Mouse (Mus musculus): ENCODE data around the gene Lemd2. TPM values are rescaled to one million over a fixed set of nuclear protein-coding genes. Genes with fewer than 3 reads are reported as not detected.

The Lemd2 gene
- polyA plus RNA-seq, 1 experiment from 2014 or later: 22.3 TPM

DNA sequence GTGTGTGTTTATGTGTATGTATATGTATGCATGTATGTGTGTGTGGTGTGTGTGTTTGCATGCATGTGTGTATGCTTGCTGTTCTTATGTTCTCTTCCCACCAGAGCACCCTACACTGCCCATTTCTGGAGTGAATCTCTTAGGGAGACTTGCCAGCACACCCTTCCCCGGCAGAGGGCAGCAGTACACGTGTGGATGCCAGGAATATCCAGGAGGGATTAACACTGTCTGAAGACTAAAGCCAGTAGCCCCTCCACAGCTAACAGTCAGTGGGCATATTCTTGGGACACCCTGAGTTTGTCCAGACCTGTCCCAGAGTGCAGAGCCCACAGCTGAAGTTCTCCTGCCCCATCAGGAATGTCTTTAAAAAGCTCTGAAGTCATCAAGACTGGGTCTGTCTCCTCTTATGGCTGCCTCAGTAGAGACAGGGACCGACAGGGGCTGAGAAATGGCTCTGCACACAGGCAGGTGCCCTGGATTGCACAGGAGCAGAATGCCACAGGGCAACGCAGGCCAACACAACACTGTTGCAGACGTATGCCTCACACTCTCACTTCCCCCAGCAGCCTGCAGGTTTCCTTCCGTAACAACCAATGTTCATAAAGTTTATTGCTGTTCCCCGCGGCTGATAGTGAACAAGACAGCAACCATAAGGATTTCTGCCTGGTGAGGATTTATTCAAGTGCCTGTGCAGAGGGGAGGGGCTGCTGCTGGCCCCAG, 39.1 kb downstream of the Lemd2 start:
- WGBS: 71% methylated on average over 8 of the region's 8 CpGs
- Histone ChIP-seq H3K27ac (replicated peaks) (no peak overlapping the region), H3K9ac (replicated peaks) (no peak overlapping the region), H3K4me2 (replicated peaks) (no peak overlapping the region), H3K9me3 (no peaks in the 10 kb centered on the region), H3K4me1 (no peaks in the 10 kb centered on the region), H3K4me3 (no peak overlapping the region), H3K36me3 (no peaks in the 10 kb centered on the region), H3K27me3 (no peaks in the 10 kb centered on the region)
- ATAC-seq (replicated peaks): no peak

DNA sequence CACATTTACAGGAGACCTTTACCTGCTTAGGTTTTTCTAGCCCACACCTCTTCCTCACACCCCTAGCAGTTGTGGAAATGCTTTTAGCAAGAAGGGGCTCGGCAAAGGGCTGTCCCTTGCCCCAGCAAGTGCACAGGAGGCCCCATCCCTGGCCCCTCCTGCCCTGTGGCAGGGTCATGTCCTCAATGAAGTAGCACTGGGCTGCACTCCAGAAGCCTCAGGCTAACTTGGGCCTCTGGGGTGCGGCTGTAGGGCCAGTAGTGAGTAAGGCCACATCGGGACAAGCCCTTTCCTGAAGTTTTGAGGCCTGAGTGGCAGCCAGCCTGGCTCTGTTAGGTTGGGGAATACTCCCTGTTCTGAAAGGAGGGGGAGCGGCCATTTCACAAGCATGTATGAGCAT, 43.4 kb downstream of the Lemd2 start:
- Histone ChIP-seq H3K4me2 (replicated peaks) (no peak overlapping the region), H3K4me1 (no peaks in the 10 kb centered on the region), H3K9ac (replicated peaks) (no peak overlapping the region), H3K36me3 (no peaks in the 10 kb centered on the region), H3K4me3 (no peak overlapping the region), H3K27me3 (no peaks in the 10 kb centered on the region), H3K27ac (replicated peaks) (no peak overlapping the region), H3K9me3 (no peaks in the 10 kb centered on the region)
- ATAC-seq (replicated peaks): no peak
- WGBS: 79% methylated on average over 4 of the region's 4 CpGs

DNA sequence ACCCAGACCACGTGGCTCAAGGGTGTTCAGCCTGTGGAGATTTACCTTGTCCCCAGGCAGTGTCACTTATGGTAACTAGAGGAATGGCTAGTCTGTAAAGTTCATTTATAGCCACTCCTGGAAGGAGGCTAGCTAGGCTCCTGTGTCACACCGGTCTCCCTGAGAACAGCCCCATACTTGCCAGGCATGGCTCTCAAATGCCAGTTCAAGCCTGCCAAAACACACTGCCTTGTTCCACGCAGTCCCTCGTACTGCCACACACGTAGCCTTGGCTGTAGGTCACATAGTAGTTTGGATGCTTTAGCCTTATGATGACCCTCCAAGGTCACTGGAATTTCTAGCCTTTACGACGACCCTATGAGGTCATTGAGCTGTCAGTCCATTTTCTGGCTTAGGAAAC, 45.1 kb downstream of the Lemd2 start:
- ATAC-seq (replicated peaks): no peak
- 81% methylated on average over 7 of the region's 7 CpGs for WGBS

DNA sequence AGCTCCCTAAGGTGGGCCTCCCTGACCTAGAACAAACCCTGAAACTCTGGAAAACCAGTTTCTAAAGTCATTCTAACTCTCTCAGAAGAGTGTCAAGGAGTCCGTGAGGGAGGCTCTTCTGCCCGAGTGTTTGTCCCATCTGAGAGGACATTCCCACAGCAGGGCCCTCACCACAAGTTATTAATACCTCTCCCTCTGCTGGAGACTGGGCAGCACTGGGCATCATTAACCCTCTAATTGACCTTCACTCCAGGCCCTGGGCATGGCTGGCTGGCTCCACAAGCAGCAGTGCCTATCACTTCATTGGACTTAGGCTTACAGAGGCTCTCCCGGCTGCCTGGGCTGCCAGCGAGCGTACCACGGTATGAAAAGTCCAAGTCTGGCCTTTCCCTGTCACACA, 45.8 kb downstream of the Lemd2 start:
- H3K9me3 ChIP-seq: no peaks in the 10 kb centered on the region
- no peak for ATAC-seq (replicated peaks)
- H3K9ac ChIP-seq (replicated peaks): no peak overlapping the region
- H3K4me2 ChIP-seq (replicated peaks): no peak overlapping the region
- no peaks in the 10 kb centered on the region for H3K27me3 ChIP-seq
- no peaks in the 10 kb centered on the region for H3K36me3 ChIP-seq
- no peak overlapping the region for H3K27ac ChIP-seq (replicated peaks)
- H3K4me1 ChIP-seq: 0 out of 2 replicates have a peak, but pooled peaks cover 4% of the 10 kb centered on the region
- 87% methylated on average over 6 of the region's 6 CpGs for WGBS
- H3K4me3 ChIP-seq: no peak overlapping the region

More for the DNA sequence above, 45.1 kb downstream of the Lemd2 start:
- Histone ChIP-seq H3K4me1 (no peaks in the 10 kb centered on the region), H3K36me3 (no peaks in the 10 kb centered on the region), H3K27ac (replicated peaks) (no peak overlapping the region), H3K27me3 (no peaks in the 10 kb centered on the region), H3K9ac (replicated peaks) (no peak overlapping the region), H3K4me2 (replicated peaks) (no peak overlapping the region), H3K4me3 (no peak overlapping the region), H3K9me3 (no peaks in the 10 kb centered on the region)

DNA sequence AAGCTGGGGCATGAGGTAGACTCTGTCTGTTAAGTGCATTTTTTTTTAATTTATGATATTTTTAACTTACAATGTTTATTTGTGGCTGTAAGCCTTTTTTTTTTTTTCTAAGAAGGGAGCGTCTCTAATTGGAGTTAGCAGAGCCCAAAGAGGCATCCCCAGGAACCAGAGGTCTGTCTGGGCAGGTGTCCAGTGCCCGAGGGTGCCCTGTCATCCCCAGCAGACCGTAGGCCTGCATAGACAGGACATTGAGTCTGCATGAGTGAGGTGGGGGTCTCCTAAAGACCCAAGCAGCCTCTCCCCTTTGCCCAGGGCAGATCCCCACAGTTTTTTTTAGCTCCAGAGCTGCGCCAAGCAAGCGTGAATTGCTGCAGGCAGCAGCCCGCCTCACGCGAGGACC, 48.5 kb downstream of the Lemd2 start:
- Histone ChIP-seq H3K36me3 (no peaks in the 10 kb centered on the region), H3K27me3 (no peaks in the 10 kb centered on the region), H3K4me1 (0 out of 2 replicates have a peak, but pooled peaks cover 5% of the 10 kb centered on the region), H3K4me3 (no peak overlapping the region), H3K9ac (replicated peaks) (no peak overlapping the region), H3K9me3 (no peaks in the 10 kb centered on the region), H3K27ac (replicated peaks) (no peak overlapping the region), H3K4me2 (replicated peaks) (no peak overlapping the region)
- 83% methylated on average over 8 of the region's 8 CpGs for WGBS
- no peak for ATAC-seq (replicated peaks)

DNA sequence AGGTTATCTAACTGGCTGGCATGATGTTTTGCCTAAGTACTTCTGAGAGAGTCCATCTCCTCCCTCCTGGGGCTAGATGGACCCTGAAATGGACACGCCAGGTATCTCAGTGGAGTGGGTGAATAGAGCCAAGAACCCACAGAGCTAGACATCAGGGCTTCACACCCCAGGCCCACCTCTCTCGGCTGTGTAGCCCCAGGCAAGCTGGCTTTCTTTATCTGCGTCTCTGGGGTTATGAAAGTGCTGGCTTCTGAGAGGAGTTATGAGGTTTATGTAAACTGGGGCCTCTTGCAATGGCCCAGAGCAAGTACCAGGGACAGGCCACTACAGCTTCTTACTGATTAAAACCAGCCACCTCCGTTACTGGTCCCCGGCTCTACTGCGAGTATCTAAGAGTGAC, 49.4 kb downstream of the Lemd2 start:
- no peak overlapping the region for H3K27ac ChIP-seq (replicated peaks)
- H3K9ac ChIP-seq (replicated peaks): no peak overlapping the region
- no peaks in the 10 kb centered on the region for H3K27me3 ChIP-seq
- WGBS: 85% methylated on average over 6 of the region's 6 CpGs
- no peaks in the 10 kb centered on the region for H3K36me3 ChIP-seq
- no peak overlapping the region for H3K4me3 ChIP-seq
- H3K4me1 ChIP-seq: 0 out of 2 replicates have a peak, but pooled peaks cover 5% of the 10 kb centered on the region
- no peaks in the 10 kb centered on the region for H3K9me3 ChIP-seq
- ATAC-seq (replicated peaks): no peak
- H3K4me2 ChIP-seq (replicated peaks): no peak overlapping the region

DNA sequence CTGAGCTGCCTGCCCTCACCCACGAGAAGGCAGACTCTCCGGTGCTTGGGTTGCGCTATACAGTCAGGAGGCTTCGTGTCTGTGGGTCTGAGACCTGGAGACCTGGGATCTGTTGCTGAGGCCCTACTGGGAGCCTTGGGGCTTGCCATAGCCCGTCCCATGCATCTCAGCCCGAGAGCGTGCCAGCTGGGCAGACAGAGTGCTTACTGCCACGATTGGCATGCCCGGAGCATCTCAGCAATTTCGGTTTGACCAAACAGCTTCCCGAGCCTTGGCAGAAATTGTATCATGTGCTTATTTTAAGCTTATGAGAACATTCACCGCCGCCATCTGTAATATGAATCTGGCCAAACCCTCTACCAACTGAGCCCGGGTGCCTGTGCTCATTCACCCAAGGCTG, 50.0 kb downstream of the Lemd2 start:
- H3K4me3 ChIP-seq: no peak overlapping the region
- H3K27me3 ChIP-seq: no peaks in the 10 kb centered on the region
- H3K4me2 ChIP-seq (replicated peaks): no peak overlapping the region
- H3K4me1 ChIP-seq: 0 out of 2 replicates have a peak, but pooled peaks cover 5% of the 10 kb centered on the region
- no peaks in the 10 kb centered on the region for H3K36me3 ChIP-seq
- no peaks in the 10 kb centered on the region for H3K9me3 ChIP-seq
- 0 out of 2 replicates have a peak overlapping the region, but pooled peaks have one; percentile 17 for H3K27ac ChIP-seq (replicated peaks)
- no peak for ATAC-seq (replicated peaks)
- H3K9ac ChIP-seq (replicated peaks): no peak overlapping the region
- 81% methylated on average over 14 of the region's 14 CpGs for WGBS

DNA sequence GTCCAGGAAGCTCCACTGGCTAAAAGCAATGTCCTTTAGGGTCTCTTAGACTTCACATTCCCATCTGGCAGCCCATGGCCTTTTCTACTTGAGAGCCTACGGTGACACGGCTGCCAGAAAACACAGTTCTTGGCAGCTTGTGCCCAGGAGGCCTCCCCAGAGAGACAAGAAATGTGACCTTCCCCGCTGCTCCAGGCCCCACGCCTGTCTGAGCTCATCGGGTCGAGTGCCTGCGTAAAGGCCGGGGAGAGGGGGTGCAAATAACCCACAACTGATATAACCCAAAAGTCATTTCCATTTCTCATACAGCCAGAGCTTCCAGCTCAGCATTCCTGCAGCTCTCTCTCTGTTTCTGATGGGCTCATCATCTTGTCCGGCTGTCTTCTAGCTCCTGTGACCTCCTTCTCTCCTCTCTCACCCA, 50.5 kb downstream of the Lemd2 start:
- H3K27ac ChIP-seq (replicated peaks): no peak overlapping the region

DNA sequence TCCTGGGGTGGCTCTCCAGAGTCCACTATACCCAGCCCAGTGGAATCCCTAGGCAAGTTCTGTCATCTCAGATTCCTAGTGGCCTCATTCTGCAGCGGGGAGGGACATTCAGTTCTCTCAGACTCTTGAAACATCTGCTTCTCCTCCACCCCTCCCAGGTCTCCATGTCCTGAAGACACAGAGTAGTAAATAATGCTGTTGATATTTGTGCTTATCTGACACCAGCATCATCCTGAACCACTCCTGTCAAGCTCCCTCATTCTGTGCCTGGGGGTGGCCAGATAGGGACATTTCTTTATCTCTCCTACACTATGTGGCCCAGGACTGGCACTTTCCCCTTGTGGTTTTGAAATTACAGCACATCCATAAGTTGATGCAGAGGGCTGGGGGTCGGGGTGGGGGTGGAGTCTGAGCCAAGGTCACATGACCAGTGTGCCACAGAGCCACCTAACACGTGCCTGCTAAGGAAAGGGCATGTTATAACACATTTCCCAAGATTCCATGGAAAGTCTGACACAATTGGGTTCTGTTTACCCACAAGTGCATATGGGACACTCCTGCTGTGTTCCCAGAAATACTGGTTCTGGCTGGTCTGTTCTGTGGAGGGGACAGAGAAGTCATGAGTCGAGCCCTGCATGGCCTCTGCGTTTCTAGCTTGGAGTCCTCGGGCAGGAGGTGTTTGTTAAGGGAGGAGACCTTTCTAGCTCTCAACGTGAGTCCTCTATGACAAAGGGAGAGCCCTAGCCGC, 51.1 kb downstream of the Lemd2 start:
- Histone ChIP-seq H3K27ac (replicated peaks) (no peak overlapping the region), H3K27me3 (no peaks in the 10 kb centered on the region), H3K36me3 (no peaks in the 10 kb centered on the region), H3K9me3 (no peaks in the 10 kb centered on the region), H3K4me3 (no peak overlapping the region), H3K4me1 (0 out of 2 replicates have a peak, but pooled peaks cover 5% of the 10 kb centered on the region), H3K9ac (replicated peaks) (no peak overlapping the region), H3K4me2 (replicated peaks) (no peak overlapping the region)
- ATAC-seq (replicated peaks): no peak
- 68% methylated on average over 8 of the region's 8 CpGs for WGBS

More for the DNA sequence above, 50.5 kb downstream of the Lemd2 start:
- Histone ChIP-seq H3K27me3 (no peaks in the 10 kb centered on the region), H3K4me3 (no peak overlapping the region), H3K4me1 (0 out of 2 replicates have a peak, but pooled peaks cover 5% of the 10 kb centered on the region), H3K36me3 (no peaks in the 10 kb centered on the region), H3K9me3 (no peaks in the 10 kb centered on the region), H3K4me2 (replicated peaks) (no peak overlapping the region), H3K9ac (replicated peaks) (no peak overlapping the region)
- WGBS: 77% methylated on average over 9 of the region's 9 CpGs
- ATAC-seq (replicated peaks): no peak

DNA sequence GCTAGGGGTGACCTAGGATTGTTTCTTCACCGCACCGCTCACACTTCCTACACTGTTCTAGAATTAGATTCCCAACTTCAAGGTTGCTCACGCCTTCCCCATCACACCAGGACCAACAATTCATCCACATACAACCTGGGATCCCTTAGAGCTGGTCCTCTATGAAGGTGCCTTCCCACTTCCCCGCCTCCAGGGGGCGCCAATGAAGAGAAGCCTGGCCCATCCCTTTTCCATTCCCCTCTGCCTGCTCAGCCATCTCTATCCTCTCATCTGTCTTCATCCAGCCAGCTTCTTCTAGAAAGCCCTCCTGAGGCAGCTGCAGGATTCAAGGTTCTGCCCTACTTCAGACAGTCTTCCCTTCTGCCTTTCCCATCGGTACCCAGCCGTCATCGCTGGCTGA, 52.9 kb downstream of the Lemd2 start:
- H3K36me3 ChIP-seq: no peaks in the 10 kb centered on the region
- ATAC-seq (replicated peaks): no peak
- no peaks in the 10 kb centered on the region for H3K27me3 ChIP-seq
- no peak overlapping the region for H3K27ac ChIP-seq (replicated peaks)
- H3K4me2 ChIP-seq (replicated peaks): no peak overlapping the region
- no peak overlapping the region for H3K9ac ChIP-seq (replicated peaks)
- H3K9me3 ChIP-seq: no peaks in the 10 kb centered on the region
- H3K4me3 ChIP-seq: no peak overlapping the region
- peaks cover 9% of the 10 kb centered on the region for H3K4me1 ChIP-seq
- 69% methylated on average over 8 of the region's 8 CpGs for WGBS

DNA sequence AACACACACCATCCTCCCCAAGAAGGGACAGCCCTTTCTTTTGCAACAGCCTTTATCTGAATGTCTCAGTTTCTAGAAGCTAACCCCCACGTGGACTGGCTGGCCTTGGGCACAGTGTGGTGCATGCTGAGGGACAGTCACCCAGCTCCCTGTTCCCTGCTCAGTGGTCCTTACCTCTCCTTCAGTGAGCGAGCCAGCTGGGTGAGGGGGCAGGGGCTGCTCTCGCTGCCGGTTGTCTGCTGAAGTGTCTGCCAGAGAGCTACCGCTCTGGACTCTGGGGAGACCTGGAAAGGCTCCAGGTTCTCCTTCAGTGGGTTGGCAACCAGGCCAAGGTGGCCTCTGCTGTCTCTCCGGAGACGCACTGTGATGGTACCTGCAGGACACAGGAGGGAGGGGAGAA, 53.4 kb downstream of the Lemd2 start:
- WGBS: 60% methylated on average over 7 of the region's 7 CpGs
- H3K4me3 ChIP-seq: no peak overlapping the region
- no peaks in the 10 kb centered on the region for H3K36me3 ChIP-seq
- peaks cover 15% of the 10 kb centered on the region for H3K4me1 ChIP-seq
- H3K9ac ChIP-seq (replicated peaks): no peak overlapping the region
- ATAC-seq (replicated peaks): no peak
- no peaks in the 10 kb centered on the region for H3K9me3 ChIP-seq
- H3K27ac ChIP-seq (replicated peaks): no peak overlapping the region
- H3K4me2 ChIP-seq (replicated peaks): no peak overlapping the region
- H3K27me3 ChIP-seq: no peaks in the 10 kb centered on the region

DNA sequence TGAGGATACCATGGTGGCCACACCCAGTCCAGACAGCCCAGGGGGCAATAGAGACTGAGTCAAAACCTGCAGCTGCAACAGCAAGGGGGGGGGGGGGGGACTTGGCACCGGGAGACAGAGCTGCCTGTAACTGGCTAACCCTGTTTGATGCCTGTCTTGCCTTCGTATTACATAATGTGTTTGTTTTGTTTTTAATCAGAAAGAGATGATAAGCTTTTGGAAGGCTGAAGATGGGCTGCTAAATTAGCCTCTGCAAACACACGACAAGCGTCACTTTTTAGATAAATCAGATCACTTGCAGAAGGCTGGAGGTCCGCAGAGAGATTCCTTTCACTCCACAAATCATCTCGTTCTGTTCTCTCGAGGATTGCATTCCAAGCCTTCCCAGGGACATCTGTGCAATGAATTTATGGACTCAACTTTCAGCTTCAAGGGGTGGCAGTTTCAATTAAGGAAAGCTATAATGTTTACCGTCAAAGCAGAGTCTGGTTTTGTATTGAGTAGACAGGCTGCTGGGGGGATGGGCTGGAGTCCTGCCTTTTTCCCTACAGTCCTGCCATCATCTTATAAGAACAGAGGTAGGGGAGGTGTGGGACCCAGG, 57.8 kb downstream of the Lemd2 start:
- no peak overlapping the region for H3K9ac ChIP-seq (replicated peaks)
- H3K27ac ChIP-seq (replicated peaks): no peak overlapping the region; the same call in 1 of the 2 replicates
- no peaks in the 10 kb centered on the region for H3K36me3 ChIP-seq
- H3K9me3 ChIP-seq: no peaks in the 10 kb centered on the region
- H3K4me3 ChIP-seq: no peak overlapping the region
- no peak for ATAC-seq (replicated peaks)
- no peaks in the 10 kb centered on the region for H3K27me3 ChIP-seq
- 22% methylated on average over 8 of the region's 8 CpGs for WGBS
- peaks cover 10% of the 10 kb centered on the region for H3K4me1 ChIP-seq
- H3K4me2 ChIP-seq (replicated peaks): no peak overlapping the region
